Mouse (Mus musculus): ENCODE measurements at regions not wholly inside any gene's neighbourhood (a gene's known extent, or its start where the extent isn't known, plus 50 kb on each side); places are given as distances from the start of the nearest gene placed in this dataset.

- DNase-seq: no peak
Measured at GRCm38 (mm10) chr1:189458421-189458820, 56.3 kb upstream of the Kcnk2 start.

All from heart, adult 11 months (tissue).